Mouse (Mus musculus) small intestine, adult 2 months (tissue): ENCODE results near the gene Tcl1.

ENCODE experiments used
- CTCF ChIP-seq: fragments of 200-500 bp; IDR thresholded peaks from 2 replicates; pipeline ENCODE4 v1.5.1; 2012; ENCODE audit warnings: low read depth, mild to moderate bottlenecking, control low read depth, inconsistent platforms, low read length, moderate library complexity, mixed read lengths; ENCODE audit not compliant: insufficient replicate concordance, insufficient read length; ENCODE audit errors: extremely low read depth
- POLR2A ChIP-seq: fragments of 200-500 bp; IDR thresholded peaks from 2 replicates; pipeline ENCODE4 v1.6.1; 2012; ENCODE audit warnings: low read depth, mild to moderate bottlenecking, control low read depth, inconsistent platforms, low read length, moderate library complexity

- TF ChIP-seq CTCF (no peak), POLR2A (no peak)
These were observed 36.6 kb upstream of the Tcl1 start for GRCm38 (mm10) chr12:105259221-105259620.
